Mouse (Mus musculus) stomach, embryonic 14.5 days (tissue): ENCODE data around the gene Ofcc1. TPM values are rescaled to one million over a fixed set of nuclear protein-coding genes. Genes with fewer than 3 reads are reported as not detected.

Source experiments
- ATAC-seq: fragments of 200-750 bp; cut with Nextera tagmentation; 2 replicates; pipeline ENCODE4 v1.8.0; 2017; ENCODE audit warnings: low read depth, moderate TSS enrichment; ENCODE audit not compliant: insufficient number of reproducible peaks, insufficient read depth, low FRiP score
- H3K27ac ChIP-seq: fragments of 300-500 bp; sonication (generic); 2 replicates; pipeline ENCODE4 v1.5.1; 2014; ENCODE audit warnings: mild to moderate bottlenecking, low read length, moderate library complexity, mixed read lengths
- H3K27me3 ChIP-seq: fragments of 300-500 bp; sonication (generic); 2 replicates; pipeline ENCODE4 v1.6.1; 2014; ENCODE audit warnings: low read length, control low read depth, mixed read lengths; ENCODE audit not compliant: control insufficient read depth, insufficient read depth
- H3K36me3 ChIP-seq: fragments of 300-500 bp; sonication (generic); 2 replicates; pipeline ENCODE4 v1.6.1; 2014; ENCODE audit warnings: mild to moderate bottlenecking, control low read depth, low read length, moderate library complexity, mixed read lengths; ENCODE audit not compliant: control insufficient read depth, insufficient read depth
- H3K4me1 ChIP-seq: fragments of 300-500 bp; sonication (generic); 2 replicates; pipeline ENCODE4 v1.6.1; 2014; ENCODE audit warnings: low read length, control low read depth, mixed read lengths; ENCODE audit not compliant: control insufficient read depth, insufficient read depth
- H3K4me2 ChIP-seq: fragments of 300-500 bp; sonication (generic); replicated peaks from 2 replicates; pipeline ENCODE4 v1.6.1; 2014; ENCODE audit warnings: low read depth, low read length, control low read depth
- H3K4me3 ChIP-seq: fragments of 300-500 bp; sonication (generic); 2 replicates; pipeline ENCODE4 v1.5.1; 2014; ENCODE audit warnings: low read depth, low read length, control low read depth
- H3K9ac ChIP-seq: fragments of 300-500 bp; sonication (generic); replicated peaks from 2 replicates; pipeline ENCODE4 v1.6.1; 2014; ENCODE audit warnings: low read depth, mild to moderate bottlenecking, control low read depth, low read length, moderate library complexity, mixed read lengths
- H3K9me3 ChIP-seq: fragments of 300-500 bp; sonication (generic); 2 replicates; pipeline ENCODE4 v1.6.1; 2016; ENCODE audit warnings: low read depth, low read length, control low read depth; ENCODE audit not compliant: control insufficient read depth
- WGBS: fragments of 180-500 bp; shearing (Covaris S2); extraction: QIAGEN DNeasy Blood & Tissue Kit; methylation state at CpG from one replicate; pipeline ENCODE4 v1.1.7; 2014; 5-methylcytosine and 5-hydroxymethylcytosine counted together
- polyA plus RNA-seq: library from polyadenylated mRNA; unstranded; fragments of >200 nt; fragmentation: Nextera tagmentation; extraction: Ambion mirVana; gene quantifications from 2 replicates; pipeline ENCODE4 v1.2.1, GENCODE M21; 2014

Ofcc1 gene
- polyA plus RNA-seq, 1 experiment from 2014 or later: not detected

DNA sequence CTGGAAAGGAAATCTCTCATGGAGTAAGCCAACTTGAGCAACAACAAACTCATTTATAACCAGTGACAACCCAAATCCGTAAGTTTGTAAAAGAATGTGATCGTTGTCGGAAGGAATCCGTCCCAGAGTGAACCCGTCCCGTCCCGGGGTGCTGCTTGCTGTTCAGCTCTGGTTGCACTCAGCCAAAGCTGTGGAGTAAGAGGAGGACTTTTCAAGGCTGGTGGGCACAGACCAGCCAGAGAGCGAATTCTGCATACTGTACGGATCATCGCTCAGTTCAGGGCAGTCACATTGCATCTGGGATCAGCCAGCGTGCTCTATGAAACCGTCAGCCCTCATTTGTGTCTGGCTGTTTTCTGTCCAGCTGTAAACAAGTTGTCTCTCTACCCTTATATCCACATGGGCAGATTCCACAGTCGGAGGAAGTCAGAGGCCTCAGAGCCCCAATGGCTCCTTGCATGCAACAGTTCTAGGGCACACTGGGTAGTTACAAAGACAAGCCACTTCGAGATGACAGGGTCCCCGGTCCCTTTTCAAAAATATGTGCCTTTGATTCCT lies 75.9 kb downstream of the Ofcc1 start:
- Histone ChIP-seq H3K4me2 (no peak overlapping the region), H3K4me1 (no peaks in the 10 kb centered on the region), H3K36me3 (no peaks in the 10 kb centered on the region), H3K27ac (no peak overlapping the region), H3K27me3 (no peaks in the 10 kb centered on the region), H3K4me3 (no peak overlapping the region), H3K9me3 (no peaks in the 10 kb centered on the region), H3K9ac (no peak overlapping the region)
- ATAC-seq: no peak
- 37% methylated on average over 15 of the region's 15 CpGs for WGBS

DNA sequence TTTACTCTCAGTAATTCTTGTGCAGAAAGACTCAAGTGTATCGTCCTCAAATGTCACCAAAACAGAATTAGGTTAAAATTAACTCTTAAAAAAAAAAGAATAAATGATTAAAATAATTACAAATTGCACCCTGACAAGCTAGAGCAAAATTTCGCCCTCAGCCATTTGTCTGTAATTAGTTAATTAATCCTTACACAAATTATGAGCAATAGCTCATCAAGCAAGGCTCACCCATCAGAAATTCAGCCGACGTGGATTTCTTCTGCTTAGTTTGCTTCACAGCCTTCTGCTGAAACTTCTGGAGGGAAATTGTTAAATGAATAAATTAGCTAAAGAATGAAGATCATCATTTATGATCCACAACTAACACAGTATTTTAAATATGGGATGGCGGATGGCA lies 80.6 kb downstream of the Ofcc1 start:
- ATAC-seq: no peak
- Histone ChIP-seq H3K4me1 (no peaks in the 10 kb centered on the region), H3K36me3 (no peaks in the 10 kb centered on the region), H3K4me3 (no peak overlapping the region), H3K27me3 (no peaks in the 10 kb centered on the region), H3K9me3 (no peaks in the 10 kb centered on the region), H3K4me2 (no peak overlapping the region), H3K27ac (no peak overlapping the region), H3K9ac (no peak overlapping the region)
- WGBS: 78% methylated on average over 5 of the region's 5 CpGs

DNA sequence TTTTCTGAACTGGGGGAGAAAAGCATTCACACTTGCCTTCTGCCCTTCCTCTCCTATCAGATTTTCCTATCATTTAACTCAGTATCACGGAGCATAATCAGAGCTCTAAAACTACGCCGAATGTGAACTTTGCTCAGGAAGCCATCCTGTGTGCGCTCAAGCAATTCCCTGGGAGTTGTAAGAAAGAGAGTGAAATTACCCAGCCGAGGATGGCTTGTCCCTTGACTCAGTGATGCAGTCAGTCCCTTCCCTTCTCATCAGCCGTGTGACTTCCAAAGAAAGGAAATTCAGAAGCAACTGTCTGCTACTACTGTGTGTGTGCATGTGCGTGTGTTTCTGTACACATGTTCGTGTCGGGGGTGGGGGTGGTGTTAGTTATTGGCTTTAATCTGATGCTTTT lies 93.7 kb downstream of the Ofcc1 start:
- ATAC-seq: no peak
- no peaks in the 10 kb centered on the region for H3K36me3 ChIP-seq
- H3K4me2 ChIP-seq: no peak overlapping the region
- H3K27ac ChIP-seq: no peak overlapping the region
- H3K27me3 ChIP-seq: no peaks in the 10 kb centered on the region
- H3K9ac ChIP-seq: no peak overlapping the region
- WGBS: 89% methylated on average over 9 of the region's 9 CpGs
- no peaks in the 10 kb centered on the region for H3K9me3 ChIP-seq
- H3K4me1 ChIP-seq: no peaks in the 10 kb centered on the region
- H3K4me3 ChIP-seq: no peak overlapping the region

DNA sequence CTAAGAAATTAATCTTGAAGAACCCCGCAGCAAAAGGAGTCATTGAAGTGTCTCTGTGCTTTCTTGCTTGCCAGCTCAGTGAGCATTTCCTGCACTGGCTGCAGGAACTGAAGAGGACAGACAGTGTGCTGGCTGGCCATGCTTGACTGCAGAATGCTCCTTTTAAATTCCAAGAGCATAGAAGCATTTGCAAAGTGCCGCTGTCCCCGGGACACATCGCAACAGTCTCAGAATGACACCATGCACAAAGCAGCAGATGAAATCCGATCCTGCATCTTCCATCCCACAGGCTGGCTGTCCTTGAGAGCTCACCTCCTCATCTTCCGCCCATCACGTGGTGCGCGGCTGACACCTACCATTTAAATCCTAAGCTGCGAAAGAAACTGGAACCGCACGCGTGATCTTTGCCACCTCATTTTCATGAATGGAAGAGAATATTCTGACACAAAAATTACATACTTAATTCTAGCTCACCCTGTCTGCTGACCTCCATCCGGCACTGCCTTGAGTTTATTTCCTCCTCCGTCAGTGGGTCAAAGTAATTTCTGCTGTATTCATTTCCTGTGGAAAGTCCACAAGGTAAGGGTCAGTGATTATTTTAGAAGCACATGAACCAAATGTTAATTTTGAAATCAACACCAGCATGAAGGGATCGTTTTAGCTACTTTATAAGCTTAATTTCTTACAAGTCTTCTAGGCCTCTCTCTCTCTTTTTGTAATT lies 98.0 kb downstream of the Ofcc1 start:
- H3K9me3 ChIP-seq: no peaks in the 10 kb centered on the region
- no peaks in the 10 kb centered on the region for H3K36me3 ChIP-seq
- no peak overlapping the region for H3K4me3 ChIP-seq
- no peak overlapping the region for H3K4me2 ChIP-seq
- WGBS: 75% methylated on average over 16 of the region's 16 CpGs
- no peaks in the 10 kb centered on the region for H3K4me1 ChIP-seq
- no peak for ATAC-seq
- no peaks in the 10 kb centered on the region for H3K27me3 ChIP-seq
- no peak overlapping the region for H3K27ac ChIP-seq
- H3K9ac ChIP-seq: no peak overlapping the region

DNA sequence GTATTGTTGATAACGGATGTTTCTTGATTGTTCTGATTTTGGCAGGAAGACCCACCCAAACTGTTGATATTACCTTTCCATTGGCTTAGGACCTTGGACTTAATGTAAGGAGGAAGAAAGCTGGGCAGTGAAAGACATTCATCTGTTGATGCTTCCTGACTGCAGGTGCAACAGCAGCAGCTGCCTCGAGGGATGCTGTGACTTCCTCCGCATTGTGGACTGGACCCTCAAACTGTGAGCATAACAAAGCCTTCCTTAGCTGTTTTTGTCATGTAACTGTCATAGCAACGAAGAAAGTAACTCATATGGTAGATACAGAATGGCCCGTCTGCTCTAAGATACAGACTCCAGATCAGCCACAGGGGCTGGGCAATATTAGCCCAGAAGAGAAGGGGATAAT lies 102.5 kb downstream of the Ofcc1 start:
- no peaks in the 10 kb centered on the region for H3K36me3 ChIP-seq
- no peaks in the 10 kb centered on the region for H3K9me3 ChIP-seq
- ATAC-seq: no peak
- H3K4me2 ChIP-seq: no peak overlapping the region
- H3K9ac ChIP-seq: no peak overlapping the region
- H3K4me3 ChIP-seq: no peak overlapping the region
- H3K27ac ChIP-seq: no peak overlapping the region
- 77% methylated on average over 5 of the region's 5 CpGs for WGBS
- H3K27me3 ChIP-seq: no peaks in the 10 kb centered on the region
- no peaks in the 10 kb centered on the region for H3K4me1 ChIP-seq

DNA sequence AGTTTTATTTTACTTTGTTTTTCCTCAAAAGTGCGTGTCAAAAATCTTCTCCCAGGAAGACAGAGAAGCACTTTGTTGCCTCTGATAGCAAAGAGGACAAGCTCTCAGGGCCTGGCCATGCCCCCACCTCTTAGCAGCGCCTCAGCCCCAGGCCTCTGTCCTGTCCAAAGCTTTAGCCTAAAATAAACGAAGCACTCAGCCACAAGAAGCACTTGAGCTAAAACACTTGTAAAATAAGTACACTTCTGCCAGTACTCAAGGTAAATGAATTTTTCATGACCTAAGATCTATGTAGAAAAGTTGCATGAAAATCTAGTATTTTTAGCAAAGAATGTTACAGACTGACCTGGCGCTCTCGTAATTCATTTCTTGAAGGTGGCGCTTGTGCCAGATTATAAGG lies 117.4 kb downstream of the Ofcc1 start:
- 49% methylated on average over 6 of the region's 6 CpGs for WGBS
- H3K9me3 ChIP-seq: no peaks in the 10 kb centered on the region; the same call in 1 of the 2 replicates
- no peak for ATAC-seq

DNA sequence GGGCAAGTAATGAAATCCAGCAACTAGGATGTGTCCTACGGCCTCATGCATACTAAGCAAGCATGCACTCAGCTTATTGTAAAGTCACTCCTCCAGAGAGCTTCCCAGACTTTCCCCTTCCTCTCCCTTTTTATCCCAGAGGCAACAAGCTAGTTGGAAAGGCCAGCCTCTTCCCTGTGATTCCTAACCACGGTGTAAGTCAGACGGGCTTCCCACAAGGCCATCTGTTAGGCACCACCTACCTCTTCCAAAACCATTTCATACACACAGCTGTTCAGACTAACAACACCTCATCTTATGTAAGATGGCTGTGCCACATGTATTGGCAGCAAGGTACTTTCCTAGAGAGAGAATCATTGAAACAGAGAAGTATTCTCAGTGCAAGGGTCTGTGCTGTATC lies 124.9 kb downstream of the Ofcc1 start:
- Histone ChIP-seq H3K4me3 (no peak overlapping the region), H3K27ac (no peak overlapping the region)
- 54% methylated on average over 3 of the region's 3 CpGs for WGBS

More for the DNA sequence above, 117.4 kb downstream of the Ofcc1 start:
- no peak overlapping the region for H3K4me3 ChIP-seq
- no peak overlapping the region for H3K4me2 ChIP-seq
- no peaks in the 10 kb centered on the region for H3K36me3 ChIP-seq
- no peak overlapping the region for H3K9ac ChIP-seq
- H3K27ac ChIP-seq: no peak overlapping the region
- H3K4me1 ChIP-seq: no peaks in the 10 kb centered on the region
- H3K27me3 ChIP-seq: no peaks in the 10 kb centered on the region

DNA sequence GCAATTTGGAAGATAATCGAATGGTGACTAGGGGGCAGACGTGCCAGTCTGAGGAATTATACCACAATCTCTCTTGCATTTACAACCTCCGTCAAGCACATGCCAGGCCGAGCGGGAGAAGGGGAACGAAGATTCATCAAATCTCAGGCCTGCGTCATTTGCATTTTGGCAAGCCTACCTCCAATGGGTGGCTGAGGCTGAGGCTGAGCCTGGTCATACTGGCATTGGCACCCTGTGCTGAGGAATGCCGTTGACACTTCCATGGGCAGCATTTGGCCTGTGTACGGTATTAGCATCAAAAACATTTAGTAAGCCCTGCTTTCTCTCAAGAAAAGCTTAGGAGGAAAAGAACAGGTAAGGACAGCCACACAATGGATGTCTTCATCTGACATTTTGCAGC lies 152.9 kb downstream of the Ofcc1 start:
- H3K9ac ChIP-seq: no peak overlapping the region
- 85% methylated on average over 9 of the region's 9 CpGs for WGBS
- H3K27me3 ChIP-seq: no peaks in the 10 kb centered on the region
- H3K4me1 ChIP-seq: no peaks in the 10 kb centered on the region
- no peak overlapping the region for H3K4me3 ChIP-seq
- no peak overlapping the region for H3K4me2 ChIP-seq
- H3K27ac ChIP-seq: no peak overlapping the region
- no peaks in the 10 kb centered on the region for H3K36me3 ChIP-seq
- no peaks in the 10 kb centered on the region for H3K9me3 ChIP-seq
- no peak for ATAC-seq

More for the DNA sequence above, 124.9 kb downstream of the Ofcc1 start:
- Histone ChIP-seq H3K27me3 (no peaks in the 10 kb centered on the region), H3K9me3 (no peaks in the 10 kb centered on the region), H3K4me2 (no peak overlapping the region), H3K4me1 (no peaks in the 10 kb centered on the region), H3K36me3 (no peaks in the 10 kb centered on the region), H3K9ac (no peak overlapping the region)
- ATAC-seq: no peak

DNA sequence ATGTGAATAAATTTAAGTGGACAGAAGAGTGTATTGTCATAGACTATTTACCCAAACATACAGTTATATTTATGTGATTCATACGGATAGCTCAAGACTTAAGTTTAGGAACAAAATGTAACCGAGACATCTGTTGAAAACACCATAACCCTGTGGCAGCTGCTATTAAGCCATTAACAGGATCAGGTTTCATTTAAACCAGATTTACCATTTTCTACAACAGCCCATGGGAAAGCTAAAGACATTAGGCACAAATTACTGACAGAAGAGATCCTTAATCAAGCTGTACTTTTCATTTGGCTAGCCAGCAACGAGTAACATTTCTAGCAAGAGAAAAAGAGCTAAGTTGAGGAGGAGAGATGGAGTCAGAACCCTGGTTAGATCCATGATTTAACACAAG lies 179.5 kb downstream of the Ofcc1 start:
- Histone ChIP-seq H3K27ac (no peak overlapping the region), H3K4me2 (no peak overlapping the region), H3K4me1 (no peaks in the 10 kb centered on the region), H3K9me3 (no peaks in the 10 kb centered on the region), H3K36me3 (no peaks in the 10 kb centered on the region), H3K27me3 (no peaks in the 10 kb centered on the region), H3K4me3 (no peak overlapping the region), H3K9ac (no peak overlapping the region)
- no peak for ATAC-seq
- 59% methylated on average over 3 of the region's 3 CpGs for WGBS
